Mouse (Mus musculus) ovary, postnatal 14 days (tissue): ENCODE data around the gene Sez6.

Experiments used
- DNase-seq: peaks from one replicate; pipeline ENCODE4 v3.0.0; 2022; ENCODE audit warnings: low spot score

The Sez6 gene

DNA sequence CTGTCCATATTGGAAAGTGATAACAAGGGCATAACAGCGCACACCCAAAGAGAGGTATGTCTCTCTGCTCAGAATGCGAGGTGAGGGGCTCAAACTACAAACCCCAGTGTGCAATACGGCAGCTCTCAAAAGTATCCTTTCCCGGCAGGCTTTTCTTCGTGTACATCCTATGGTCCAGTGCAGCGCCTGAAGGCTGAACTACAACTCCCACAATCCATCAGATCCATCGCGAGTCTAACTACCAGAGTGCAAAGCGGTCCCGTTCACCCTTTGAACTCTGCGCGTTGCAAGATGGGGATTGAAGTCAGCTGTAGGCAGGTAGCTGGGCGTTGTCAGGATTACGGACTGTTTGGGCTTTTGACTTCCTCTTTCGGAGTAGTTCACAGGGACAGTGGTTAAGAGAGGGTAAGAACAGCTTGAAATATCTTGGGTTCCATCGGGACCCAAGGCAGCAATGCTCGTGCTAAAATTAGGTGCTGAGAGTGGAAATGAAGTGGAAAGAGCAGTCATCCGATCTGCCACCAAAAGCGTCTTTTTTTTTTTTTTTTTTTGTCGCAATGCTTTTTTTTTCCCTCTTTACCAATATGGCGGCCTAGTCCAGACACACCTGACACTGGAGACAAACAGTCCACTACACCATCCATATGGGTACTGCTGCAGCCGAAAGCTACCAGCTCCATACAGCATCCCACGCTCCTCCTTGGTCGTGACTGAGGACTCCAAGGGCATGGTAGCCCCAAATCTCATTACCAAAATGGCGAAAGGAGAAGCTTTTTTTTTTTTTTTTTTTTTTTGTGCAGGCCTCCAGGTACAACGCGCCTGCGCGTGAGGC, 51.2 kb downstream of the Sez6 start:
- peak; percentile 78 for DNase-seq

DNA sequence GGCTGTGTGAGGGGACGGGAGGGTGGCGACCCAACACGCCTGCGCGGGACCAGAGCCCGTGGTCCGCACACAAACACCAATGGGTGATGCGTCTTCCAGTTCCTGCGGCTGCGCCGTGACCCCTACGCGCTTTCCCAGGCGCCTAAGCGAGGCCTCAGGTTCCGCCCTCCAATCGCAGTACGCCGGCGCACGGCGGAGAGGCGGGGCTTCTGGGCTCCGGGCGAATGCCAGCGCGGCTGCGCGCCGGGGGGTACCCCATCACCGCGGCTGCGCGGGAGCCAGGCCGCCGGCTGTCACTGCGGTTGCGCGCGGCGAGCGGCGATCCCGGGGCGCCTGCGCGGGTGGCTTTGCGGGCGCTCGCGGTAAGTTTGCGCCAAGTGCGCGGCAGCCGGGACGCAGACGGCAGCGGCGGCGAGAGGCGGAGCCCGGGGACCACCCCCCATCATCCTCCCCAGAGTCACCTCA, 51.9 kb downstream of the Sez6 start, which contains the start of gene Phf12:
Gene Phf12 (plus strand): TSS at position 314 of the 465 bp plus-strand sequence.
- DNase-seq: peak; percentile 97

DNA sequence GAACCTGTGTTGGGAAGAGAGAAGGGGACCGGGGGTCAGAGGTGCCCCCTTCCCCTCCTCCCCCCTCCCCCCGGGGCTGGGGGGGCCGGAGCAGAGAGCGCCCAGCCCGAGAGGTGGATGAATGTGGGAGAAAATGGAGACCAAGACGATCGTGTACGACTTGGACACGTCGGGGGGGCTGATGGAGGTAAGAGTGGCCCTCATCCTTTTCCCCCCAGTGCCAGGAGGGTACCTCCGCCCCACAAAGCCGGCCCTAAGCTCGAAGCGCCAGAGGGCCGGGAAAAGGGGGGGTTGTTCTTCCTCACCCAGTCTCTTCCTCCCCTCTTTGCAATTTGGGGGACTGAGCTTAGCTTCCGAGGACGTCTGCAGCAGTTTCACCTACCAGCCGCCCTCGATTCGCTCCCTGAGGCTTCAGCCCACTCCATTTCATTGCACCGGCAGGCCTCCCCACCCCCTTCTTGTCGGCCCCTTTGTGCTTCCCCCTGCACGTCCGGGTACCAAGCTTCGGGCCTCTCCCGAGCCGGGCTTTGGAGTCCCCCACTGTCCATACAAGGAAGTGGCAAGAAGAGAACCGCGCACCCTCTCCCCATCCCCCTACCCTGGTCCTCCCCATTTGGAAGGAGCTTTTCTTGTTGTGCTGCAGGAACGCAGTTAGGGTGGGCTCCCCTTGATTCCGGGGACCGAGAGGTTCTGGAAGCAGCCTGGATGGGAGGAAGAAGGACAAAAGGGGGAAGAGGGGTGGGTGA, 52.8 kb downstream of the Sez6 start:
- DNase-seq: peak; percentile 41

DNA sequence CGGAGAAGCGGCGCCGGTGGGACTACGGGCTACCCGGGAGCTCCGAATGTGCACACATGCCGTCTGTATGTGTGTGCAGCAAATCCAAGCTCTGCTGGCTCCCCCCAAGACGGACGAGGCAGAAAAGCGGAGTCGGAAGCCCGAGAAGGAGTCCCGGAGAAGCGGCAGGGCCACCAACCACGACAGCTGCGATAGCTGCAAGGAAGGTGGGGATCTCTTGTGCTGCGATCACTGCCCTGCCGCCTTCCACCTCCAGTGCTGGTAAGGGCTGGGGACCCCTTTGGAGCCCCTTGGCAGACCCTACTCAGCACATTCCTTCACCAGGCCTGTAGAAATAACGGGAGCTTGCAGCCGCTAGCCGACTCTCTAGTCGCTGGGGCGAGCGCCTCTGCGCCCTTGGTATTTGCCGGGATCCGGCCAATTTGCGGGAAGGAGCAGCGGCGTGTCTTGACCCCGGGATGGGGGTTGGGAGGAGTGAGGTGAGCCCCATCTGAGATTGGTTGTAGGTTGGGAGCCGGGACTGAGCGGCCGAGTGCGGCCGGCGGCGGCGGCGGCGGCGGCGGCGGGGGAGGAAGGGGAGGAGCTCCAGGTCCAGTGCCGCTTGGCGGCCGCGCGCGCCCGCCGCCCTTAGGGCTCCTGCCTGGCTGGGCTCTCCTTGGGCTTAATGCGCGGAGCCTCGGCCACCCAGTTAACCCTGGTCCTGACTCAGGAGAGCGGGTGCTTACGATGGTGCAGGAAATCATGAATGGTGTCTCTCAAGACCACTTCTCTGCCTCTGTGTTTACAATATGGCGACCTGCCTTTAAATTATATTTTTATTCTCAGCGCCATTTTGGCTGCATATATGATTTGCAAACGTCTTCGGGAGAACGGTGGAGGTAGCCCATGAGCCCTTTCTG, 53.6 kb downstream of the Sez6 start:
- DNase-seq: peak; percentile 62

DNA sequence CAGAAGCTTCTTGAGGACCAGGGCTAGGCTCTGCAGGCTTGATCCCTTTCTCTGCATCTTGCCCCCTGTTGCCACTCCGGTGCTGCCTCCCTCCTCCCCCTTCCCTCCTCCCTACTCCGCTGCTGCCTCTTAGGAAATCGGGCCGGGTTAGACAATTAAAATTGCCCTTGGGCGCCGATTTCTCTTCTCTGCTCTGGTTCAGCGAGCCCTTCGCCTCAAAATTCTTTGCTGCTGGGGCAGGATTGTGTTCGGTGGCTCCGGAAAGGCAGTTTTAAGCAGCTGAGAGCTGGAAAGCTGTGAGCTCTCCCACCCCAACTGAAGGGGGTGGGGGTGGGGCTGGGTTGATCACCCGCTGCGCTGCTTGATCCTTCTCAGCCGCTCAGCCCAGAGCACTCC, 54.2 kb downstream of the Sez6 start:
- DNase-seq: peak; percentile 46

DNA sequence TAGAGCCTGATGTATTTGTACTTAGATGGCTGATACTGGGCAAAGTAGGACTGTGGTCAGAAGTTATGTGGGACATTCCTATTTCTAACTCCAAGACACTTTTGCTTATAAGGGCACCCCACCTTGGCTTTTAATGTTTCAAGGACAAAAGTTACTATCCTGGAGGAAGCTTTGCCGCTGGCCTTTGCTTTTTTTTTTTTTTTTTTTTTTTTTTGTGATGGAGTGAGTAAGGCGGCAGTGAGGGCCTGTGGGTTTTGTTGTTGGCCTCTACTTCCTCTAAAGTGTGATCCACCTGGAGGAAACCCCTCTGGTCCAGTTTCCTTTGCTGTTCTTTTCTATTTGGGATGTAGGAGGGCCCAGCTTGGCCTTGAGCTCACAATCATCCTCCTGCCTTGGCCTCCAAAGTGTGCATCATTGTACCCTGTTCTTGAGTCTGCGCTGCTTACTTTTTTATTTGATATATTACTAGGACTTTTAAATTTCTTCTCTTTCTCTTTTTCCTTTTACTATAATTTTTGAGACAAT, 55.0 kb downstream of the Sez6 start:
- DNase-seq: no peak

DNA sequence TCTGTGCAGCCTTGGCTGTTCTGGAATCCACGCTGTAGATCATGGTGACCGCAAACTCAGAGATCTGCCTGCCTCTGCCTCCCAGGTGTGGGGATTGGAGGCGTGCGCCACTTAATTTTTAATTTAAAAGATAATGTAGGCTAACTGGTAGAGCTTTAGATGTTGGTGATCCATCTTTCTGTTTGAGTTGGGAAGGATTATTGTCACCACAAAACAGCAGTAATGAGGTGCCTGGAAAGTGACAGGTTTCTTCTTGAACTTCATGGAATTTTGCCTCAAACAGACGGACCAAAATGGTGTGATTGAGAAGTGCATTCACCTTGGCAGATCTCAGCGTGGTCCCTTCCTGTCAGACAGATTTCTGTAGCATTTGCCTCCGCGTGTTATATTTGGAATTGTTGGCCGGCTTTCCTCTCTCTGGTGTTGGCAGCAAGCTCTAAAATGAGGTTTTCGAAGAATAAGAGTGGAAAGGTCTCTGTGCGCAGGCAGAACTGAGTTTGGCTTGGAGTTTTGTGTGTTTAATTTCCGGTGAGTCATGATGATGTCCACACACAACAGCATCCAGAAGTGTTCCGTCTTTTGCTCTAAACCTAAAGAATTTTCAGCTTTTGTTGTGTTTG, 58.6 kb downstream of the Sez6 start:
- DNase-seq: no peak

DNA sequence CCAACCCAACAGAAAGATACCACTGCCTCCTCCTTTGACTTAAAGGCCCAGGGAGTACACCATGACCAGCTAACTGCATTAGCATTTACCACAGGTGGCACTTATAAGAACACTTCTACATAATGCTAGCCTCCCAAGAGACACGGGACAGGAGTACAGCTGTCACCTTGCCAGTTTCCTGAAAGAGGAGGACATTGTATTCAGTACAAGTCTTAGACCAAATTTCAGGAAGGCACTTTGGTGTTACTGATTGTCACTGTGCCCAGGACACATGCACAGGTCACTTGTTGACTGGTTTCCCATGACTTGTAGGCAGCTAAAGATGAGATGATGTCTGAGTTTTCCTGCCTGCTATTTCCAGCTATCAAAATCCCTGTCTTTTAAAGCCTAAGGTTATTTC, 65.0 kb downstream of the Sez6 start:
- no peak for DNase-seq

DNA sequence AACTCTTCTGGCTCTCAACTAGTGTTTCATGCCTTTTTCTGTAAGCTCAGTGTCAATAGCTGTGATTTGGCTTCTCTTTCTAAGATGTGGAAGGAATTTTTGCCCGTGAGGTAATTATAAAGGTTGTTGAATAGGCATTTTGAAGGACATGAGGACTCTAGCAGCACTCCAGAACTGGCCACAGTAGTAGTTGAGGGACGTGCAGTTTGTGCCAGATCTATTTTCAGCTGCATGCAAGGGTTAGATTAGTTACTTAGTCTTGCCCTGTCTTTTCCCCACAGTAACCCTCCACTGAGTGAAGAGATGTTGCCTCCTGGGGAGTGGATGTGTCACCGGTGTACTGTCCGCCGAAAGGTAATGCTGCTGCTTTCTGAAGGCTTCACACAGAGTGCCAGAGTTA, 75.8 kb downstream of the Sez6 start:
- DNase-seq: no peak

DNA sequence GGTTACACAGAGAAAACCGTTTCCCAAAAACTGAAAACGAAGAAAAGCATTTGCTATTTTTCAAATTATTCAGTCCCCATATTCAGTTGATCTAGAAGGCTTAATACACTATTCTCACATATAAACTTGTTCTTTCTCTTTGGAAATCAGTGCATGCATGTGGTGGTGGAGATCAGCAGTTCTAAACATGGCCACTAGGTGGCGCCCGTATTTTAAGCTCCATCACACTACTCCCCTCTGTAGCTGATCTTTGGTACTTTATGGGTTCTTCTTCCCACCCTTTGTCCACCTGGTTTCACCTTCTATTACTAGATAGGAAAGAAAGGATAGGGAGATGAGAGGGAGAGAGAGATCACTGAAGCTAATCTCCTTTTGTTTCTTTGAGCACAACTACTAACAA, 89.1 kb downstream of the Sez6 start:
- peak; percentile 61 for DNase-seq

DNA sequence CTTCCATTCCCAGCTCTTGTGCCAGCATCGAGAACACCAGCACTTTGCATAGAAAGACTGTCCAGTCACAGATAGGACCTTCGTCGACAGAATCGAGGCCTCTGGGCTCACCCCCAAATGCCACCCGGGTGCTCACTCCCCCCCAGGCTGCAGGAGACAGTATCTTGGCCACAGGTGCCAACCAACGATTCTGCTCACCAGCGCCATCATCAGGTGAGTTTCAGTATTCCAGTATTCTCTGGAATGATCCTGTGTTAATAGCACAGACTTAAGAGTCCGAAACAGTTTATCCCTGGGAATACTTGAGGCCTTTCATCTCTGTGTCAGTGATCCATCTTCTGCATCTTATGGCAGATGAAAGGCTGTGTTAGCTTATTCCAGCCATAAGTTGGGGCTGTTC, 93.0 kb downstream of the Sez6 start:
- DNase-seq: no peak
